Mouse (Mus musculus): Measurements from ENCODE around the gene Lect2. TPM values are rescaled to one million over a fixed set of nuclear protein-coding genes. Genes with fewer than 3 reads are reported as not detected.

The Lect2 gene
- total RNA-seq, 1 experiment = not detected

- in situ Hi-C loops (cut with MboI; ENCODE audit: low sequenced_read_pairs in 2 of 2, unreplicated experiment in 2 of 2) = no loop called here
- no peaks in the 10 kb centered on the region for H3K4me1 ChIP-seq (ENCODE audit: control insufficient read depth in 2 of 2, insufficient read depth in 2 of 2, low read length in 2 of 2, poor library complexity in 1 of 2)
- TF ChIP-seq CHD2 (IDR thresholded peaks at IDR 0.05; ENCODE audit: low read depth, low read length) (no peak), ZC3H11A (IDR thresholded peaks at IDR 0.05; ENCODE audit: borderline replicate concordance, low read depth, low read length) (no peak), ZNF384 (IDR thresholded peaks at IDR 0.05; ENCODE audit: low read depth, low read length) (no peak), MAFK (IDR thresholded peaks at IDR 0.05; ENCODE audit: insufficient read depth, low read depth, low read length) (no peak), HCFC1 (IDR thresholded peaks at IDR 0.05; ENCODE audit: borderline replicate concordance, insufficient read depth, low read length) (no peak)
- H3K4me3 ChIP-seq (ENCODE audit: insufficient read depth in 1 of 2, low read depth in 1 of 2, low read length in 2 of 2, poor library complexity in 1 of 2, severe bottlenecking in 1 of 2) = no peak overlapping the region
- H3K27ac ChIP-seq (ENCODE audit: insufficient read depth, low read depth, low read length, poor library complexity, severe bottlenecking) = no peak overlapping the region
- H3K9me3 ChIP-seq (ENCODE audit: control insufficient read depth, insufficient read depth, low read depth, low read length) = no peaks in the 10 kb centered on the region
- DNase-seq (ENCODE audit: low read depth, low spot score) = no peak
- no peak overlapping the region for H3K9ac ChIP-seq (ENCODE audit: insufficient read depth, low read depth, low read length, poor library complexity, severe bottlenecking)
- H3K36me3 ChIP-seq (ENCODE audit: control insufficient read depth, insufficient read depth, low read length, poor library complexity, severe bottlenecking) = no peaks in the 10 kb centered on the region
Observed at GRCm38 (mm10) chr13:56550574-56550973, 2.3 kb upstream of the Lect2 start.

GRCm38 (mm10) chr13:56549364-56549763 lies 1.1 kb upstream of the Lect2 start:
- Histone ChIP-seq H3K36me3 (ENCODE audit: control insufficient read depth, insufficient read depth, low read length, poor library complexity, severe bottlenecking) (no peaks in the 10 kb centered on the region), H3K4me3 (ENCODE audit: insufficient read depth in 1 of 2, low read depth in 1 of 2, low read length in 2 of 2, poor library complexity in 1 of 2, severe bottlenecking in 1 of 2) (no peak overlapping the region), H3K9ac (ENCODE audit: insufficient read depth, low read depth, low read length, poor library complexity, severe bottlenecking) (no peak overlapping the region), H3K9me3 (ENCODE audit: control insufficient read depth, insufficient read depth, low read depth, low read length) (no peaks in the 10 kb centered on the region), H3K27ac (ENCODE audit: insufficient read depth, low read depth, low read length, poor library complexity, severe bottlenecking) (no peak overlapping the region), H3K4me1 (ENCODE audit: control insufficient read depth in 2 of 2, insufficient read depth in 2 of 2, low read length in 2 of 2, poor library complexity in 1 of 2) (no peaks in the 10 kb centered on the region)
- in situ Hi-C loops (cut with MboI; ENCODE audit: low sequenced_read_pairs in 2 of 2, unreplicated experiment in 2 of 2) = no loop called here
- TF ChIP-seq ZC3H11A (IDR thresholded peaks at IDR 0.05; ENCODE audit: borderline replicate concordance, low read depth, low read length) = no peak
- TF ChIP-seq ZNF384 (IDR thresholded peaks at IDR 0.05; ENCODE audit: low read depth, low read length) = no peak
- no peak for TF ChIP-seq CHD2 (IDR thresholded peaks at IDR 0.05; ENCODE audit: low read depth, low read length)
- TF ChIP-seq HCFC1 (IDR thresholded peaks at IDR 0.05; ENCODE audit: borderline replicate concordance, insufficient read depth, low read length) = no peak
- no peak for TF ChIP-seq MAFK (IDR thresholded peaks at IDR 0.05; ENCODE audit: insufficient read depth, low read depth, low read length)
- no peak for DNase-seq (ENCODE audit: low read depth, low spot score)

DNA sequence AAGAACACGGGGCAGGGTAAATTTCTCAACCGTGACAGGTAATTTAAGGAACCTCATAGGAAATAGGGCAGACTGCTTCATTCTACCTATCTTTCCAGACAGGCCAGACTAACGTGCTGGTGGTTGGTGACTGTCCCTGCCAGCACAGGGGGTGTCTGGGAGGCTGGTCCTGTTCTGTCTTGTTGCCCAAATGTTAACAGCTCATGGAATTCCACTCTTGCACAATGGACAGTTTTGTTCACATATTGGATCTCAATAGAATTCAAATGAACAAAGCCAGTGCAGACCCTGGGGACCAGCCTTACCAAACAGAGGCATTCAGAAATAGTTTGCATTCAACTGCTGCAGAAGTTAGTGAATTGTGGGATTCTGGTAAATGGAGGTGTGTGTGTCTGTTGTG lies 3.3 kb downstream of the Lect2 start:
- no peak for DNase-seq (ENCODE audit: low read depth, low spot score)
- no peak overlapping the region for H3K27ac ChIP-seq (ENCODE audit: insufficient read depth, low read depth, low read length, poor library complexity, severe bottlenecking)
- no peaks in the 10 kb centered on the region for H3K36me3 ChIP-seq (ENCODE audit: control insufficient read depth, insufficient read depth, low read length, poor library complexity, severe bottlenecking)
- TF ChIP-seq ZC3H11A (IDR thresholded peaks at IDR 0.05; ENCODE audit: borderline replicate concordance, low read depth, low read length) = no peak
- TF ChIP-seq ZNF384 (IDR thresholded peaks at IDR 0.05; ENCODE audit: low read depth, low read length) = no peak
- no peak for TF ChIP-seq MAFK (IDR thresholded peaks at IDR 0.05; ENCODE audit: insufficient read depth, low read depth, low read length)
- no peak for TF ChIP-seq CHD2 (IDR thresholded peaks at IDR 0.05; ENCODE audit: low read depth, low read length)
- TF ChIP-seq HCFC1 (IDR thresholded peaks at IDR 0.05; ENCODE audit: borderline replicate concordance, insufficient read depth, low read length) = no peak
- H3K4me3 ChIP-seq (ENCODE audit: insufficient read depth in 1 of 2, low read depth in 1 of 2, low read length in 2 of 2, poor library complexity in 1 of 2, severe bottlenecking in 1 of 2) = no peak overlapping the region
- in situ Hi-C loops (cut with MboI; ENCODE audit: low sequenced_read_pairs in 2 of 2, unreplicated experiment in 2 of 2) = no loop called here
- H3K9me3 ChIP-seq (ENCODE audit: control insufficient read depth, insufficient read depth, low read depth, low read length) = no peaks in the 10 kb centered on the region
- no peaks in the 10 kb centered on the region for H3K4me1 ChIP-seq (ENCODE audit: control insufficient read depth in 2 of 2, insufficient read depth in 2 of 2, low read length in 2 of 2, poor library complexity in 1 of 2)
- no peak overlapping the region for H3K9ac ChIP-seq (ENCODE audit: insufficient read depth, low read depth, low read length, poor library complexity, severe bottlenecking)

GRCm38 (mm10) chr13:56543805-56544204 lies 4.5 kb downstream of the Lect2 start:
- Histone ChIP-seq H3K9ac (ENCODE audit: insufficient read depth, low read depth, low read length, poor library complexity, severe bottlenecking) (no peak overlapping the region), H3K9me3 (ENCODE audit: control insufficient read depth, insufficient read depth, low read depth, low read length) (no peaks in the 10 kb centered on the region), H3K27ac (ENCODE audit: insufficient read depth, low read depth, low read length, poor library complexity, severe bottlenecking) (no peak overlapping the region), H3K4me1 (ENCODE audit: control insufficient read depth in 2 of 2, insufficient read depth in 2 of 2, low read length in 2 of 2, poor library complexity in 1 of 2) (no peaks in the 10 kb centered on the region), H3K4me3 (ENCODE audit: insufficient read depth in 1 of 2, low read depth in 1 of 2, low read length in 2 of 2, poor library complexity in 1 of 2, severe bottlenecking in 1 of 2) (no peak overlapping the region), H3K36me3 (ENCODE audit: control insufficient read depth, insufficient read depth, low read length, poor library complexity, severe bottlenecking) (no peaks in the 10 kb centered on the region)
- no peak for DNase-seq (ENCODE audit: low read depth, low spot score)
- in situ Hi-C loops (cut with MboI; ENCODE audit: low sequenced_read_pairs in 2 of 2, unreplicated experiment in 2 of 2) = no loop called here
- TF ChIP-seq ZC3H11A (IDR thresholded peaks at IDR 0.05; ENCODE audit: borderline replicate concordance, low read depth, low read length) (no peak), MAFK (IDR thresholded peaks at IDR 0.05; ENCODE audit: insufficient read depth, low read depth, low read length) (no peak), CHD2 (IDR thresholded peaks at IDR 0.05; ENCODE audit: low read depth, low read length) (no peak), HCFC1 (IDR thresholded peaks at IDR 0.05; ENCODE audit: borderline replicate concordance, insufficient read depth, low read length) (no peak), ZNF384 (IDR thresholded peaks at IDR 0.05; ENCODE audit: low read depth, low read length) (no peak)

DNA sequence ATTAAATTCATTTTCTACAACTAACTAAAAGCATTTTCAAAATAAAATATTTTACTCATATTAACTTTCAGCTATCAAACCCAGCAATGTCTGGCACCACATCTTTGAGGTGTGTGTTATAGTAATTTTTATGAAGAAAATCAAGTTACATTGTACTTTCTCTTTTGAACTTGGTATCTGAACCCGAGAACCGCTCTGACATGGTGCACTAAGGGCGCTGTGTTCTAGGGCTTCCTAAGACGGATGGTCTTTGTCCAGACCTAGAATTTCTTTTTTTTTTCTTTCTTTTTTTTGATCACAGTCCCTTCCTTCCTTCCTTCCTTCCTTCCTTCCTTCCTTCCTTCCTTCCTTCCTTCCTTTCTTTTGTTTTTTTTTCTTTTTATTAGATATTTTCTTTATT lies 8.5 kb downstream of the Lect2 start:
- no peak for DNase-seq (ENCODE audit: low read depth, low spot score)
- TF ChIP-seq HCFC1 (IDR thresholded peaks at IDR 0.05; ENCODE audit: borderline replicate concordance, insufficient read depth, low read length) (no peak), ZC3H11A (IDR thresholded peaks at IDR 0.05; ENCODE audit: borderline replicate concordance, low read depth, low read length) (no peak), MAFK (IDR thresholded peaks at IDR 0.05; ENCODE audit: insufficient read depth, low read depth, low read length) (no peak), CHD2 (IDR thresholded peaks at IDR 0.05; ENCODE audit: low read depth, low read length) (no peak), ZNF384 (IDR thresholded peaks at IDR 0.05; ENCODE audit: low read depth, low read length) (no peak)
- no peaks in the 10 kb centered on the region for H3K9me3 ChIP-seq (ENCODE audit: control insufficient read depth, insufficient read depth, low read depth, low read length)
- no peak overlapping the region for H3K27ac ChIP-seq (ENCODE audit: insufficient read depth, low read depth, low read length, poor library complexity, severe bottlenecking)
- H3K9ac ChIP-seq (ENCODE audit: insufficient read depth, low read depth, low read length, poor library complexity, severe bottlenecking) = no peak overlapping the region
- H3K36me3 ChIP-seq (ENCODE audit: control insufficient read depth, insufficient read depth, low read length, poor library complexity, severe bottlenecking) = no peaks in the 10 kb centered on the region
- no peaks in the 10 kb centered on the region for H3K4me1 ChIP-seq (ENCODE audit: control insufficient read depth in 2 of 2, insufficient read depth in 2 of 2, low read length in 2 of 2, poor library complexity in 1 of 2)
- H3K4me3 ChIP-seq (ENCODE audit: insufficient read depth in 1 of 2, low read depth in 1 of 2, low read length in 2 of 2, poor library complexity in 1 of 2, severe bottlenecking in 1 of 2) = no peak overlapping the region
- in situ Hi-C loops (cut with MboI; ENCODE audit: low sequenced_read_pairs in 2 of 2, unreplicated experiment in 2 of 2) = no loop called here

Measured in ES-E14 (cell line).